Mouse (Mus musculus): Measurements from ENCODE around the gene Atp2a3. TPM values are rescaled to one million over a fixed set of nuclear protein-coding genes. Genes with fewer than 3 reads are reported as not detected.
A peak's percentile ranks its signal among the peaks of the same experiment; 100 is the strongest.

Atp2a3 gene
- polyA plus RNA-seq, 1 experiment from 2014 or later, result 18.9 TPM

DNA sequence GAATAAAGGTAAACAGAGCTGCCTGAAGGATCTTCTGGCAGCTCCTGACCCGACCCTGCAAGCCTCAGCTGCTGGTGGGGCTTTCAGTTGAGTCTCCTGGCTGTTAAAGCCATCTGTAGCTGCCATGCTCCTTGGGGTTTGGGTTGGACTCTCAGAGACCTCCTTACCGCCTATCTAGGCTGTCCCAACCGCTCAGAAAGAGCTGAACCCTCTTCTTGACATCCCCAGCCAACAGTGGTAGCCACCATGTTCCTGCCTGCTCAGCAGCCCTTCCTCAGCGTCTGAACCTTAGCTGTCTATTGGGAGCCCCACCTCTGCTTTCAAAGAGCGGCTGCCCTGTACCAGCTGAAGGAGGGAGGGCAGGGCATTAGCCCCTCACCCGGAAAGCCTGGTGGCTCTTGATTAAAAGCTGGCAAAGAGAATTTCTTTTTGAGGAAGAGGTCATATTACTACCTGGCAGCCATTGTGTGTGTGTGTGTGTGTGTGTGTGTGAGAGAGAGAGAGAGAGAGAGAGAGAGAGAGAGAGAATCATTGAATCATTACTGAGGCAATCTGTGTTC lies 14.3 kb upstream of the Atp2a3 start:
- H3K9ac ChIP-seq, result no peak overlapping the region
- H3K9me3 ChIP-seq, result no peaks in the 10 kb centered on the region
- no peak overlapping the region for H3K4me2 ChIP-seq
- H3K4me3 ChIP-seq (replicated peaks), result no peak overlapping the region
- WGBS, result 34% methylated on average over 6 of the region's 6 CpGs
- H3K27ac ChIP-seq, result peak overlapping the region; percentile 46; the same call in 1 of the 2 replicates
- no peak; the same call in 1 of the 2 replicates for ATAC-seq (ENCODE audit: insufficient read depth, low FRiP score, low read depth)
- peaks cover 32% of the 10 kb centered on the region for H3K4me1 ChIP-seq
- no peaks in the 10 kb centered on the region for H3K27me3 ChIP-seq (replicated peaks)
- no peaks in the 10 kb centered on the region for H3K36me3 ChIP-seq

DNA sequence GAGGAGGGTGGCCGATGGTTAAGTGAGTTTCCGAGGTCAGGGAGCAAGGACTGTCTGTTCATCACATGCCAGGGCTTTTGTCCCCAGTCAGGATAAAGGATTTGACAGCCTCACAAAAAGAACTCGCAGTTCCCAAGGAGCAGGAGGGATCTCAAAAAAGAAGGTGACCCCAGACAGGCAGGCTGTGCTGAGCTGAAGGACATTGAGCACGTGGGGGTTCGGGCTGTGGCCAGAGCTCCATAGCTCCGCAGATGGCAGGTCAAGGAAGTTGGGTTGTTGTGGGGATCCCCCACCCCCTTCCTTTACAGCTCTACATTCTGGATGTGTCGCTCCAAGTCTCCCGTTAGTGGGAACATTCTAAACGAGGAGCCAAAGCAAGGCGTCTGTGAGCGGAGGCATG lies 13.1 kb upstream of the Atp2a3 start:
- Histone ChIP-seq H3K27ac (no peak overlapping the region), H3K9me3 (no peaks in the 10 kb centered on the region), H3K4me1 (peaks cover 44% of the 10 kb centered on the region)

DNA sequence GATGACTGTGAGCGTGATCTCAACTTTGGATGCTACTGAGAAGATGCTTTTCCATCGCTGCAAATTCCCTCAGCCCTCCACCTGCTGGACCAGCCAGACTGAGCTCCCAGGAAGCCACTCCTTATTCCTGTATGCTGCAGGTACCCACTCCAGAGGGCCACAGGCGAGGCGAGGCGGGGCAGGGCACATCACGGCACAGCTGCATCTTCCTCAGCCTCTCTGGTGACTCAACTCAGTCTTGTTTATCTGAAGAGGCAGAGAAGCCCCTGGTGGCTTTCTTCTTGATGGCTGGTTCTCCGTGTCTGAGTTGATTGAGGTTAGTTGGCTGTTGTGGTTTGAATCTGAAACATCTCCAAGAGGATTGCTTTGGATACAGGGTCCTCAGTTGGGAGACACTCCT lies 12.7 kb upstream of the Atp2a3 start:
- no peak for ATAC-seq (ENCODE audit: insufficient read depth, low FRiP score, low read depth)
- H3K4me1 ChIP-seq, result peaks cover 45% of the 10 kb centered on the region
- H3K4me2 ChIP-seq, result no peak overlapping the region
- H3K27ac ChIP-seq, result no peak overlapping the region
- H3K36me3 ChIP-seq, result no peaks in the 10 kb centered on the region
- WGBS, result 72% methylated on average over 7 of the region's 7 CpGs
- no peaks in the 10 kb centered on the region for H3K27me3 ChIP-seq (replicated peaks)
- no peaks in the 10 kb centered on the region for H3K9me3 ChIP-seq
- H3K9ac ChIP-seq, result no peak overlapping the region
- H3K4me3 ChIP-seq (replicated peaks), result no peak overlapping the region

More for the DNA sequence above, 13.1 kb upstream of the Atp2a3 start:
- WGBS, result 73% methylated on average over 11 of the region's 11 CpGs
- H3K4me3 ChIP-seq (replicated peaks), result no peak overlapping the region
- no peaks in the 10 kb centered on the region for H3K36me3 ChIP-seq
- H3K9ac ChIP-seq, result no peak overlapping the region
- H3K27me3 ChIP-seq (replicated peaks), result no peaks in the 10 kb centered on the region
- no peak overlapping the region for H3K4me2 ChIP-seq
- ATAC-seq (ENCODE audit: insufficient read depth, low FRiP score, low read depth), result no peak

DNA sequence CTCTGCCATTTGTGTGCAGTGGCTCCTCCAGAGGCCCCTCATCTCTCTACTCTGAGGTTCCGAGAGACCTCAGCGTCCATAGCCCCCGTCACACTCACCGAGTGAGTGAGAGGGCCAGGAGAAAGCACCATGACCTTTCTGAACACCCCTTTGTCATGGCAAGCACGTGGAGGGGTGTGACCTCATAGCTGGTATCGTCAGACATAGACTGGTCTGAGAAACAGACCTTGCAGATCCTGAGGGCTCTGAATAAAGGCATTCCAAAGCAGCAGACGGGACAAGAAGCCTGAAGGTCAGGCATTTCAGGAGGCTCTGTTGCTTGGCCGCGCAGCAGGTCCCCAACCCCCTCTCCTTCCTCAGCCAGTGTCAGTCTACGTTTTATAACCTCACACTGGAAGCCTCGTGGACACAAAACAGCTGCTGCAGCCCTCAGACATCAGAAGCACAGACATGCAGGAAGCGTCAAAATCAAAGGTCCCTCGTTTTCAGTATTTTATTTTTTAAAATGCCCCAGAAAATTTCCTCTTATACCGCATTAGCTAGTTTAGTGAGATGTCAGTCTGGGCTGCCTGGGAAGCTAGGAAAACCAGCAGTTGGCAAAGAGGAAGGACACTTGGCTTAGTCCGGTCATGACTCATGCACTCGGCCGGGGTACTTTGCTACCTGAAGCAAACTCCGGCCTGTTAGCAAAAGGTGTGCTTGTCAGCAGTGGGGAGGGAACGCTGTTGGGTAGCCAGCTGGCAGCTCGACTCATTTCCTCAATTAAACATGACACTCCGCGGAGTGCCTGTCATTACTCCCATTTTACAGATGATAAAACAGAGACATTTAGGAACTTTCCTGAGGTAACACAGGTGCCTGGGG lies 9.6 kb upstream of the Atp2a3 start:
- no peaks in the 10 kb centered on the region for H3K27me3 ChIP-seq (replicated peaks)
- H3K4me2 ChIP-seq, result no peak overlapping the region
- no peaks in the 10 kb centered on the region for H3K9me3 ChIP-seq
- H3K4me3 ChIP-seq (replicated peaks), result no peak overlapping the region
- 45% methylated on average over 22 of the region's 22 CpGs for WGBS
- peak overlapping the region; percentile 72 for H3K27ac ChIP-seq
- ATAC-seq (ENCODE audit: insufficient read depth, low FRiP score, low read depth), result no peak
- H3K4me1 ChIP-seq, result peaks cover 36% of the 10 kb centered on the region
- H3K9ac ChIP-seq, result no peak overlapping the region
- H3K36me3 ChIP-seq, result no peaks in the 10 kb centered on the region

DNA sequence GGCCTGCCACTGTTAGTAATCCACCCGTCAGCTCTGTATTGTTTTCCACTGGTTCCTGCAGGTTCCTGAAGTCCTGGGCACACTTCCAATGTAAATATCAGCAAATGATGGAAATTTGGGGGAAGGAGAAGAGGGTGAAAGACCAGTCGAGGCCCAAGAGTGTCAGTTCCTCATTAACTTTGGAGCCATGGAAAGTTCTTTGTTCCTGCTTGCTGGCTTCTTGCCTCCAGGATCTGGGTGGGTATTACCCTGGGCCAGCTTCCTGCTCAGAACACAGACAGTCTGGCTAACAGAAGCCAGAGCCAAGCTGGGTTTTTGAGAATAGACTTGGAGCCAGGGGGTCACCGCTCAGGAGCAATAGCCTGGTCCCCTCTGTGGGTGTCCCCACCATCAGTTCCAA lies 8.7 kb upstream of the Atp2a3 start:
- Histone ChIP-seq H3K4me3 (replicated peaks) (no peak overlapping the region), H3K27ac (peak overlapping the region; percentile 72), H3K4me2 (no peak overlapping the region), H3K4me1 (peaks cover 32% of the 10 kb centered on the region), H3K9ac (no peak overlapping the region), H3K9me3 (no peaks in the 10 kb centered on the region), H3K36me3 (no peaks in the 10 kb centered on the region), H3K27me3 (replicated peaks) (no peaks in the 10 kb centered on the region)
- 35% methylated on average over 3 of the region's 3 CpGs for WGBS
- no peak for ATAC-seq (ENCODE audit: insufficient read depth, low FRiP score, low read depth)

DNA sequence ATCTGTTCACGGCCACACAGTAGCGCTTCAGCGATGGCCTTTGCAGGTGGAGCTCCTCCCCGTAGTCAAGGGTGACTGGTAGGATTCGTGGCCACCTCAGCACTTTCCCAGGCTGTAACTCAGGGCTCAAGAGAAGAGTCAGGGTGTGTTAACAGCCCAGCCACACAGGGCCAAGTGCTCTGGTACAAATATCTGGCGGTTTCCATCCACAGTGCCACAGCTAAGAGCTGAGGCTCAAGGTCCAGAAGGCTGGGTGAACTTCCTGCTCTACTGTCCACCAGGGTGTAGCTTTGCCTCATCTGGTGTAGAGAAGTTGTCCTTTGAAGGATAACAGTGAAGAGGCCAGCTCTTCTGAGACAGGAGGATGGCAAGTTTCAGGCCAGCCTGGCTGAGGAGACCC lies 8.3 kb upstream of the Atp2a3 start:
- no peaks in the 10 kb centered on the region for H3K27me3 ChIP-seq (replicated peaks)
- H3K4me3 ChIP-seq (replicated peaks), result no peak overlapping the region
- no peaks in the 10 kb centered on the region for H3K36me3 ChIP-seq
- H3K9ac ChIP-seq, result no peak overlapping the region
- peaks cover 32% of the 10 kb centered on the region for H3K4me1 ChIP-seq
- no peak overlapping the region for H3K4me2 ChIP-seq
- no peak for ATAC-seq (ENCODE audit: insufficient read depth, low FRiP score, low read depth)
- peak overlapping the region; percentile 72 for H3K27ac ChIP-seq
- 86% methylated on average over 6 of the region's 6 CpGs for WGBS
- no peaks in the 10 kb centered on the region for H3K9me3 ChIP-seq

DNA sequence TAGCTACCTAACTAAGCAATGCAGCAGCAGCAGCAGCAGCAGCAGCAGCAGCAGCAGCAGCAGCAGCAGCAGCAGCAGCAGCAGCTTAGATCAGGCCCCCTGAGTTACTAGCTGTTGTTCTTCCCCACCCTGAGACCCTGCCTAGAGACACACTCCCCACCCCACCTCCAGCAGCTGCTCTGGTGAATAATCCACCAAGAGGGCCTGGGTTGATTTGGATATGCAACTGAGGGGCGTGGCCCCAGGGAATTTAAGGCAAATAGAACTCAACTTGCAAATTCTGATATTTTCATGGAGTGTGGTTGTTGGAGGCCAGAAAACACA lies 7.9 kb upstream of the Atp2a3 start:
- Histone ChIP-seq H3K4me3 (replicated peaks) (no peak overlapping the region), H3K27ac (peak overlapping the region; percentile 72; the same call in 1 of the 2 replicates), H3K4me1 (peaks cover 32% of the 10 kb centered on the region), H3K27me3 (replicated peaks) (no peaks in the 10 kb centered on the region), H3K36me3 (no peaks in the 10 kb centered on the region), H3K9ac (no peak overlapping the region), H3K9me3 (no peaks in the 10 kb centered on the region), H3K4me2 (no peak overlapping the region)
- 72% methylated on average over 1 of the region's 1 CpGs for WGBS
- ATAC-seq (ENCODE audit: insufficient read depth, low FRiP score, low read depth), result no peak

DNA sequence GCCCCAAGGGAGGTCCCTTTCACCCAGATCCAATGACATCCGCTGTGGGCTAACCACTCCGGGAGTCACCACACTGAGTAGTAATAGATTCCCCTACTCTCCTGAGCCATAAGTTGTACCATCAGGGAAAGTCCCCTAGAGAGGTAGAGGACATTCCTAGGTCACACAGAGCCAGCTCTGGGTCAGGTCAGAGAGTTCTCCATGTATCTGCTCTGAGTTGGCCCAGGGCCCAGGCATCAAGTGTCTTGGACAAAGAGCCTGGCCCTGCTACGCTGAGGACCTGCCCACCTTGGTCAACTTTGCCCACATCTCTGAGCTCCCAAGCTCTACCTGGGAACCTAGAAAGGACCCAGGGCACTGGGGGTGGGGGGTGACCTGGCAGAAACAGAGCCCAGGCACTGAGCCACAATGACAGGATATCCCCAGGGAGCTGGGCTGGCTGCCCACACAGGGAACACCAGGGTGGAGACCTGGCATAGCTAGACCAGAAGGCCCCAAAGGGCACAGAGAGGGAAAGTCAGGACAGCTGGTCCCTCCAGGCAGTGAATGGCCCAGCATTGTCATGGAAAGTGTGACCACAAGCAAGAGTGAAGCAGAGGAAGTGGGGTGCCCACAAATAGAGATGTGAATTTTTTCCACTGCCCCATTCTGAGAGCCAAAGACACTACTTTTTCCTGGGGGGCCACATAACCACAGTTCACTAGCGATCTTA lies 7.4 kb upstream of the Atp2a3 start:
- H3K9me3 ChIP-seq, result no peaks in the 10 kb centered on the region
- H3K27ac ChIP-seq, result no peak overlapping the region
- H3K9ac ChIP-seq, result no peak overlapping the region
- H3K36me3 ChIP-seq, result no peaks in the 10 kb centered on the region
- 86% methylated on average over 4 of the region's 4 CpGs for WGBS
- ATAC-seq (ENCODE audit: insufficient read depth, low FRiP score, low read depth), result no peak
- H3K4me3 ChIP-seq (replicated peaks), result no peak overlapping the region
- peaks cover 32% of the 10 kb centered on the region for H3K4me1 ChIP-seq
- no peaks in the 10 kb centered on the region for H3K27me3 ChIP-seq (replicated peaks)
- no peak overlapping the region for H3K4me2 ChIP-seq

DNA sequence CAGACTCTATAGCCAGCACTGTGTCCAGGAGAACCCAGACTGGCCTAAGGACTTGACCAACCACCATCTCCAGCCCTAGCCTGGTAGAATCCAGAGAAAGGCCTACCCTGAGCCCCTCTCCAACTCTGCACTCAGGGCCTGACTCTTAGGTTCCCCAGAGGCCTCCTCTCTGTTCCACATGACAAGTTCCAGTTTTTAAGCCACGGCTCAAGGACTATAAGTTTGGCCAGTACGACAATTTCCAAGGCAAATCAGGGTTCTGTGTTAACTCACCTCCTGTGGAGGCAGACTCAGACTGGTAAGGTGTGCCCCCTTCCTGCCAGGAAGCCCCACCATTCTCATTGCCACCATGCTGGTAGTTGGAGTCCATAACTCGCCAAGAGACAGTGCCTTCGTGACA lies 6.8 kb upstream of the Atp2a3 start:
- Histone ChIP-seq H3K9me3 (no peaks in the 10 kb centered on the region), H3K4me3 (replicated peaks) (no peak overlapping the region), H3K9ac (no peak overlapping the region), H3K27ac (no peak overlapping the region), H3K4me1 (peaks cover 34% of the 10 kb centered on the region), H3K27me3 (replicated peaks) (no peaks in the 10 kb centered on the region), H3K36me3 (no peaks in the 10 kb centered on the region), H3K4me2 (no peak overlapping the region)
- ATAC-seq (ENCODE audit: insufficient read depth, low FRiP score, low read depth), result no peak
- WGBS, result 88% methylated on average over 4 of the region's 4 CpGs

DNA sequence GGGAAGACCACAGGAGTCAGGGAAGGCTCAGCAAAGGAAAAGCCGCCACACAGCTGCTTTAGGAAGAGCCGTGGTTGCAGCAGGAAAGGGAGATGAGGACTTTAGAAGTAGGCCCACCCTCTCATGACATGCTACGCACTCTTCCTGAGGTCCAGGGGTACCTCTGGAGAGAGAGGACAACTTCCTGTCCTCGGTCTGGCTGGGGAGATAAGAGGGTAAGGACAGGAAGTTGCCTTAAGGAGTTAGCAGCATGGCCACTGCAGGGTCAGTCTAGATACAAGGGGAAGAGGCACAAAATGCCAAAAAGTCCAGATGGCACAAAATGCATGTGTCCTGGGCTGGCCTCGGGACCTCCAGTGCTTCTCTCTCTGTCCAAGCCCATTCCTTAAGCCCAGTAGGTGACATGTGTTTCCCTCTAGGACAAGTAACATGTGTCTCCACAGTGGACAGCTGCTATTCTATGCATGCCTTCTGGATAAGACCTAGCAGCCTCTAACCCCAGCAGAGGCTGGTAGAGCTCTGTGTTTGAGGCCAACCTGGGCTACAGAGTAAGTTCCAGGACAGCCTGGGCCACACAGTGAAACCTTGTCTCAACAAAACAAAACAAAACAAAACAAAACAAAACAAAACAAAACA lies 5.5 kb upstream of the Atp2a3 start:
- H3K9me3 ChIP-seq, result no peaks in the 10 kb centered on the region
- peaks cover 44% of the 10 kb centered on the region for H3K4me1 ChIP-seq
- no peak overlapping the region for H3K9ac ChIP-seq
- WGBS, result 61% methylated on average over 5 of the region's 5 CpGs
- ATAC-seq (ENCODE audit: insufficient read depth, low FRiP score, low read depth), result no peak
- H3K36me3 ChIP-seq, result no peaks in the 10 kb centered on the region
- no peak overlapping the region for H3K27ac ChIP-seq
- no peak overlapping the region for H3K4me3 ChIP-seq (replicated peaks)
- H3K27me3 ChIP-seq (replicated peaks), result no peaks in the 10 kb centered on the region
- H3K4me2 ChIP-seq, result no peak overlapping the region

DNA sequence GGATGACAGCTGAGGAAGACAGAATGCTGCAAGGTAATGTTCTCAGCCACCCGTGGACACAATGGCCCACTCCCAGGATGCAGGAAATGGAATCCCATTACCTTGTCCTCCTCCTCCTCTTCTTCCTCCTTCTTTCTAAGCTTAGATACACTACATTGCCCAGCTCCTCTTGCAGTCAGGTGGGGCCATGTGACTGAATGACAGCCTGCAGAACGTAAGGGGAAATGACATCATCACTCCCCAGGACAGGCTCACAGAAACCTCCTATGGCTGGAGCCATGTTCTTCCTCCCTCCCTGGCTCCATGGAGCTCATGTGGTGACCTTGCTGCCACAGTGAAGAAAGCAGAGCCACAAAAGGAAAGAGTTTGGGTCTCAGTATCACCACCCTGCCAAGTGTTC lies 3.7 kb upstream of the Atp2a3 start:
- H3K4me2 ChIP-seq, result no peak overlapping the region
- H3K27me3 ChIP-seq (replicated peaks), result peaks cover 10% of the 10 kb centered on the region
- 50% methylated on average over 2 of the region's 2 CpGs for WGBS
- peaks cover 44% of the 10 kb centered on the region for H3K4me1 ChIP-seq
- H3K36me3 ChIP-seq, result no peaks in the 10 kb centered on the region
- no peak overlapping the region for H3K4me3 ChIP-seq (replicated peaks)
- no peak overlapping the region for H3K9ac ChIP-seq
- no peak overlapping the region for H3K27ac ChIP-seq
- ATAC-seq (ENCODE audit: insufficient read depth, low FRiP score, low read depth), result no peak
- no peaks in the 10 kb centered on the region for H3K9me3 ChIP-seq
